Mouse (Mus musculus) lung, postnatal 0 days (tissue): ENCODE results near the gene Hoxd8.

Source experiments
- CTCF ChIP-seq: IDR thresholded peaks from 2 replicates; pipeline ENCODE4 v1.5.1; 2016; ENCODE audit warnings: antibody characterized with exemption, mild to moderate bottlenecking
- EP300 ChIP-seq: IDR thresholded peaks from 2 replicates; pipeline ENCODE4 v1.6.1; 2016; ENCODE audit warnings: antibody characterized with exemption, mild to moderate bottlenecking, control low read depth

DNA sequence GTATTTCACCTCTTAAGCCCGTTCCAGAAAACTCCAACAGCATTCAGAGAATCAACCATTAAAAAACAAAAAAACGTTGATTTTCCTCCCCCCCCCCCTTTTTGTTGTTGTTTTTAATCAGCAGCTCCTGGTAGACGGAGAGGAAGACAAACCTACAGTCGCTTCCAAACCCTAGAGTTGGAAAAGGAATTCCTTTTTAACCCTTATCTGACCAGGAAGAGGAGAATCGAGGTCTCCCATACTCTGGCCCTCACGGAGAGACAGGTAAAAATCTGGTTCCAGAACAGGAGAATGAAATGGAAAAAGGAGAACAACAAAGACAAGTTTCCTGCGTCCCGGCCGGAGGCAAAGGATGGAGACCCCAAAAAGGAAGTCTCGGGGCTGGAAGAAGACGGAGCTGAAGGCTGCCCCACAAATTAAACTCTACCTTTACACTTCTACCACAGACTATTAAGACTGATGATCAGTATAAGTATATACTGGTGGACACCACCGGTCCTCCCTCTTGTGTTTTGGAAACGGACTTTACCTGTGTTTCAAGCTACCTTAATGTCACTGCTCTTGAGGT lies 2.1 kb downstream of the Hoxd8 start:
- no peak for TF ChIP-seq CTCF
- TF ChIP-seq EP300: no peak
